Mouse (Mus musculus): ENCODE measurements around the gene Vmn2r94.

DNA sequence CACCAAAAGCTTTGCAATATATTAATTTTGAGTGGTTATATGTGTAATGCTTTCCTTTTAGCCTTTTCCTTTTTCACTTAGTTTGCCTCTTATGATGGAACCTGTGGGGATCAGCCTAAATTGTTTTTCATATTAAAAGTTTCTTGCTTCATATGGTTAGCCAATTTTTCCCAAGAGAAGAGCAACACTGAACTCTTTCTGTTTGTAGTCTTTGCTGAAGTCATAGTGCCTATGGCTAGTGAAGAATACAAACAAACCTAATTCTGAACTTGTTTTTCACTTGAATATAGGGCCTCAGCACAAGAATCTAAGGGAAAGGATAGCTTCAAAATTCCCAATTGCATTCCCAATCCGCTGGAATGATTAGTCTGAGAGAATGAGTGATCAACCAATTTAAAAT is 20.2 kb upstream of the Vmn2r94 start, which contains the start of gene Vmn2r93:
- TF ChIP-seq POLR2A (IDR thresholded peaks at IDR 0.05; ENCODE audit: borderline replicate concordance, extremely low read depth, low read depth, low read length), result no peak
- no peak for TF ChIP-seq CTCF (IDR thresholded peaks at IDR 0.05; ENCODE audit: insufficient read depth, low read length)
